Mouse (Mus musculus) mature B cell (primary cell): Measurements from ENCODE around the gene Arl13a.
"Not testable (repeated sequence)": the region's sequence is repeated elsewhere in the genome, so short reads cannot be mapped to it uniquely, and the experiment has no call there.

Source experiments
- in situ Hi-C: fragments of 300-500 bp; cut with MboI; formaldehyde crosslinking; loops from 2 replicates; pipeline ENCODE4 v1.14.3; 2019

Gene Arl13a

DNA sequence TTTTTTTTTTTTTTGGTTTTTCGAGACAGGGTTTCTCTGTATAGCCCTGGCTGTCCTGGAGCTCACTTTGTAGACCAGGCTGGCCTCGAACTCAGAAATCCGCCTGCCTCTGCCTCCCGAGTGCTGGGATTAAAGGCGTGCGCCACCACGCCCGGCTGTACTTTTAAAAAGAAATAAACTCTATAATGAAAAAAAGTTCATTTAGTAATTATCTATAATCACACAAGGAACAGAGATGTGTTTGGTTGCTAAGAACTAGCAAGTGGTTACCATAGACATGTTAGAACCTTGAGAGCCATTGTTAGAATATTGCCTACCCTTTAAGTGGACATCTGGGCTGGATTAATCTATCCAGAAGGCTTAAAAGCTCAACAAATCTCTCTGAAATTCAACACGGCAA is at the start of gene Arl13a:
Gene Arl13a, plus strand, starts transcription at position 301 of the 400 bp plus-strand sequence.
- in situ Hi-C loops, result not testable (repeated sequence)

- in situ Hi-C loops, result no loop called here
Observed at GRCm38 (mm10) chrX:134140024-134140423, 47.3 kb upstream of the Arl13a start.

- in situ Hi-C loops, result no loop called here
Observed at GRCm38 (mm10) chrX:134141551-134141950, 45.8 kb upstream of the Arl13a start.

GRCm38 (mm10) chrX:134141986-134142385 is 45.3 kb upstream of the Arl13a start:
- in situ Hi-C loops, result no loop called here

DNA sequence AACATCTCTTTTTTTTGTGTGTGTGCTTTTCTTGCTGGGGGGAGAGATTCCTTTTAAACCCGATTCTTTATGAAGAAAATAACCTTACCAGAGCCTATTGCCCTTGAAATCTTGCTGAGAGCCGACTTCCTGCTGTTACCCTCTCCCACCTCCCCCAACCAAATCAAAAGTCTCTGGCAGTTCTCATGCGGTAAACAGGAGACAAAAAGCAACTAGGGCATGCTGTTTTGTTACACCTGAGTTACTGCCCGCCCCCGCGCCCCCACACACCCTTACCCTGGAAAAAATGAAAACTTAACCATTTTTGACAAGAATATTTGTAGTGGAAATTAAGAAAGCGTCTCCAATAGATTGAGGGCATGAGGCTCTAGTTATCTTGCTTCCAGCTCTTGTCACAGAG is 29.1 kb upstream of the Arl13a start:
- in situ Hi-C loops, result no loop called here

- in situ Hi-C loops, result no loop called here
Observed at GRCm38 (mm10) chrX:134160442-134160841, 26.9 kb upstream of the Arl13a start.

DNA sequence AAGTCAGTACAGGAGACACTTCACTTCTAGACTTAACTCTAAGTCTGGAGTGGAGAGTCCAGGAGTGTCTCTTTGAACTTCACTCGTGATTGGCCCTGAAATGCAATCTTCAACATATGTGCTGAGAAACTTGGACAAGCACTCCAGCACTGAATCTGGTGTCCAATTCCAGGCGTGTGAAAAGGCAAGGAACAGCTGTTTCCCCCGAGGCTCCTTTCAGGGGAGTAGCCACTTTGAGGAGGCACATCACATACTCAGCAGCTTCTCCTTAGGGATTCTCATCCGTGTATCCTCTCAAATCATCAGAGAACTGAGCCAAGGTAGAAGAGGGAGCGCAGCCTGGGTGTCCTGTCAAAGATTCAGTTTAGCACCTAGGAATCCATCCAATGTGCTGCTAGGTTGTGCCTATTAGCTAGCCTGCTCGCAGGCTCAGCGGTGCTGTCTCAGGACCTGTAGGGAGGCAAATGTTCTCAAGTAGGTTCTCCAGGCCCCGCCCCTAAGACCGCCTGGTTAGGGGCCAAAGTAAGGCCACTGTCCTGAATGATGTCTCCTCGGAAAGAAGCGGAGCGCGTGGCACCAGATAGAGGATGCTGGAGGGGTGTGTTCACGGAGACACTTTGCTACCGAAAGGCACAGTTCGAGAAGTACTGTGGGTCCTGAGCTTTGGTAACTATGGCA is 25.1 kb upstream of the Arl13a start, which contains the start of gene Xkrx:
Gene Xkrx, minus strand, starts transcription at position 34 of the 678 bp plus-strand sequence.
- in situ Hi-C loops, result no loop called here

DNA sequence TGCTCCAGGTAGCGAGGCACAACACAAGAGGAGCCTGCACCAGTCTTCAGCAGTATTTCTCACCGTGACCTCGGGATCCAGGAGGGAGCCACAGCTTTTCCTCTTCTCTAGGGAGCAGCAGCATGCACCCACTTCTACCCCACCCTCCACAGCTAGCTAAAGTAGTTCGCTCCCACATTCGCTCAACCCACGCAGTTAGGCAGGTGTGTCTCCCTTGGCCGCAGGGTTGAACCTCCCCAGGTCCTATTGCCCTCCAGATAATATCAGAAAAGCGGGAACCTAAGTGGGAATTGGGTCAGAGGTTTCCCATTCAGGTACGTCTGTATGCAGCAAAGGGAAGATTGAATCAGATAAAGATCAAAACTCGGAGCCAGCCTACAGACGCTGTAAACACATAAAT is 24.5 kb upstream of the Arl13a start:
- in situ Hi-C loops, result no loop called here

DNA sequence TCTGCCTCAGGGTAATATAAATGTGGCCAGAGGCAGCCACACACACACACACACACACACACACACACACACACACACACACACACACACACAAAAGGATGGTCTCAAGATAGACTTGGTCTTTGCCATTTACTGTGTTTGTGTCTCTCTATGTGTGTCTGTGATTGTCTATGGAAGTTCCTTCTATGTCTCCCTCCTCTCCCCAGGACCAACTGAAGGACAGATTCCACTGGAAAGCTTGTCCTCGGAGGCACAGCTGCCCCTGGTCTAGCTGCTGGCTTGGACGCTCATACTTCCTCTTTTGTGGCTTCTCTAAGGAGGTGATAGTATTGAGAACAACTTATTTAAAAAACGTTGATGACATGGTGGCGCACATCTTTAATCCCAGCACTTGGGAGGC is 23.8 kb upstream of the Arl13a start:
- in situ Hi-C loops, result no loop called here

- in situ Hi-C loops, result no loop called here
Observed at GRCm38 (mm10) chrX:134170584-134170983, 16.7 kb upstream of the Arl13a start.

- in situ Hi-C loops, result no loop called here
Observed at GRCm38 (mm10) chrX:134174699-134175098, 12.6 kb upstream of the Arl13a start.

DNA sequence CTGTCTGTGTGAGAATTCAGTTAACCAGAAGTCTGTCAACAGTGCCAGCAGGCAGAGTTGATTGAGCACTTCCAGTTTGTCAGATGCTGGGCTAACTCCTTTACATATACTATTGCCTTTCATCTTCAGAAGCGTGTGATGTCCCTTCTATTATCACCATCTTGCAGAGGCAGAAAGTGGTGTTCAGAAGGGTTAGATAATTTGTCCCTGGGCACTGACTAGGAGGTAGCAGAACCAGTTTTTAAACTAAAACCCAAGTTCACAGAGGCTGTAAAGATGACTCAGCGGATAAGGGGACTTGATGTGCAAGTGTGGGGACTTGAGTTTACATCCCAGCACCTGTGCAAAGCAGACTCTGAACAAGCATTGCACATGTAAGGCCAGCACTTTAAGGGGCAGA is 21.2 kb downstream of the Arl13a start:
- in situ Hi-C loops, result no loop called here

DNA sequence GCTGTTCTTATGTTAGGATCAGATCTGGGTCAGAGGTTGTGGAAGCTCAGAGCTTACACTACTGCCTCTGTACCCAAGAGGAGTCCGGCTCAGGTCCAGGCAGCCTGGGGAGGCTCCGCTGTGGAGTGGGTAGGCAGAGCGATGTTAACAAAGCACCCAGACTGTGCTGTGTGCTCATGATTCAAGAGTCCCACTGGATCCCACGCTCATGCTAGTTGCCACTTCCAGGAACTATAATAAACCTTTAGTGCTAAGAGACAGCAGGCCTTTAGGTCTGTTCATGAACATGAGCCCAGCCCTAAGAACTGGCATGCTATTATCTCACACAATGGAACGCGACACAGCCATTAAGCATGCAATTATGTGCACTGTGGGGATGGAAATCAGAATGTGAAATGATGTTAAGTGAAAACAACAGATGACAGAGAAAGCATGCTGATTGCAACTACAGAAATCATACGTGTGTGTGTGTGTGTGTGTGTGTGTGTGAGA is 23.9 kb downstream of the Arl13a start:
- in situ Hi-C loops, result no loop called here

- in situ Hi-C loops, result no loop called here
Observed at GRCm38 (mm10) chrX:134218161-134218560, 30.9 kb downstream of the Arl13a start.

GRCm38 (mm10) chrX:134220618-134221017 is 33.3 kb downstream of the Arl13a start:
- in situ Hi-C loops, result no loop called here

GRCm38 (mm10) chrX:134221856-134222255 is 34.6 kb downstream of the Arl13a start, which contains the start of gene Nox1:
Gene Nox1 (minus strand): TSS chrX:134221956.
- in situ Hi-C loops, result no loop called here

- in situ Hi-C loops, result no loop called here
Observed at GRCm38 (mm10) chrX:134233048-134233447, 45.7 kb downstream of the Arl13a start.

GRCm38 (mm10) chrX:134238266-134238665 is 51.0 kb downstream of the Arl13a start:
- in situ Hi-C loops, result no loop called here

DNA sequence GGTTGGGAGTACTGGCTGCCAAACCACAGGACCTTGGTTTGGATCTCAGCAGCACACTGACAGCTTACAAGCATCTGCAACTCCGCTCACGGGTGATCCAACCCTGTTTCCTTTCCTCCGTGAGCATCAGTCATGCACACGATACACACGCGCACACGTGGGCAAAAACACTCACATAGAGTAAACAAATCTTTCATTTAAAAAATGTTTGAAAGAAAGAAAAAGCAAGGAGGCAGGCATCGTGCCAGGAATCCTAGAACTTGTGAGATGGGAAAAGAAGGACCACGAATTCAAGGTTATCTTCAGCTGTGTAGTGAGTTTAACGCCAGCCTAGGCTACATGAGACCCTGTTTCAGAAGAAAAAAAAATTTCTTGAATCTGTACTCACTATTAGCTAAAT is 58.6 kb downstream of the Arl13a start:
- in situ Hi-C loops, result no loop called here

DNA sequence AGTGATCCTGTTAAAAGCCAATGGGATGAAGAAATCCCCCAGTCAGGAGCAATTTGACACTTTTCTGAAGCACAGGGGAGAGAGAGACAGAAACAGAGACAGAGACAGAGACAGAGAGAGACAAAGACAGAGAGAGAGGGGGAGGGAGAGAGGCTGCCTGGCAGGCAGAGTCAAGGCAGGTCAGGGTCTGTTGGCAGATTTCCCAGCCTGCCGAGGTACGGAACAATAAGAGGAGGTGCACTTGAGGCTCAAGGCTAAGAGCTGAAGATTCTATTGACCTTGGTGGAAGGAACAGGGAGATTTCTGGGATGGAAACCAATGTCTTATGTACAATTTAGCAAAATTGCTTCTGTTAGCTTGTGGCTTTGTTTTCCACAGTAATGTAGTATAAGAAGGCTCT is 60.9 kb downstream of the Arl13a start:
- in situ Hi-C loops, result no loop called here
